Mouse (Mus musculus) inflammation-experienced regulatory T-cells, adult 16 weeks (primary cell): ENCODE results near the gene Olfr986. TPM values are rescaled to one million over a fixed set of nuclear protein-coding genes. Genes with fewer than 3 reads are reported as not detected.

Source experiments
- polyA plus RNA-seq: library from polyadenylated mRNA; unstranded; fragments of 100-300 nt; shearing (Covaris generic); gene quantifications from one replicate; pipeline ENCODE4 v1.2.1, GENCODE M21; 2017

Gene Olfr986
- polyA plus RNA-seq = not detected

DNA sequence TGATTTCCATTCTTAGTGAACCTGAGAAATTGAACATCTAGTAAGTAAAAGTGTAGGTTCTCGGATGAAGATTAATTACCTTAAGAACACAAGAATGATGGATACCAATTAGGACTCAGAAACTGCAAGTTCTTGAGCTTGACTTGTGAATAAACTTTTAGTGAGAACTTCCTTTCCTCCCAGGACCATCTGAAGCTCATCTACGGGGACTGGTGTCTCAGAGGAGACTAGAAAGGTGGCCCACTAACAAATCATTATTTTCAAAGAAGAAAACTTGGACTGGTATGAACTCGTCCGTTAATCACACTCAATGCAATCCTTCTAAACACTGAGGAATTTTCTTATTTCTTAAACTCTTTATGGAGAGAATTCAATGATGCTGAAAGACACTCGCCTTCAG, at the start of gene Olfr986:
TSS of gene Olfr986 (plus strand) at position 301 of the 400 bp plus-strand sequence.

DNA sequence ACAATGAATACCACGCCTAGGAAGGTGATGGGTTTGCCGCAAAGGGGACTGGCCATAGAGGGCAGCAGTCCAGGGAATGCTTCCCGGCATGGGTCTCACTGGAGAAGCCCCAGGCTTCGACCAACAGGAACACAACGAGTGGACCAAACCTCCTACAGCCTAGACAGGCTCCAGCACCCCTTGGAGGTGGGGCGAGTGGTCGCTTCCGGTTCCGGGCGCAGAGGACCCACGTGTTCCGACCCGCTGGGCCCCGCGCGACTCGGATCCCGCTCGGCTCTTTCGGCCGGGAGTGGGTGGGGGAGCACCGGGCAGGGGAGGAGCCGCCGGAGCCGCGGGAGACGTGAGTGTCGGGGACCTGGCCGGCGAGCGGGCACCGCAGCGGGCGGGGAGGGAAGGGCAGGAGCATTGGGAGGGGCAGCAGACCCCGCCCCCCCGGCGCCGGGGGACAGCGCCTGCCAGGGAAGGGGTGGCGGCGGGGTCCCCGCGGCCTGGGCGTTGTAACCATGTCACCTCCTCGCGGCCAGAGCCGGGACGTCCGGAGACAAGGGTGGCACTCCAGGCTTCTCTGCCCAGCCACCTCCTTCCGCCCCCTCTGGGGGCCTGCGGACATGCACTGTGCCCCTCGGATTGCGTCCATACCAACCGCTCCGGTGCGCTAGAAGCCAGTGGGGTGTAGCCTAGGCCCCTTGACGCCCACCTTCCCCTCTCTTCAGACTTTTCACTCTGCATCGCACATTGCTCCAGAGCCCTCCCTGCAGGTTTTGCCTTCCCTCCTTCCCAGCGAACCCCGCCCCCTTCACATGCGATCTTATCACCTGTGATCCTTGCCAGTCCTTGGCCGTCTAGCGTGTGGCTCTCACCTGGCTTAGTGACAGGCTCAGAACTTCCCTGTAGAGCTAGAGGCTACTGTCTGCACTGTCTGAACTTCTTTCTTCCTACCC, 11.6 kb downstream of the Olfr986 start, which contains the start of gene Zfp202:
TSS of gene Zfp202 (plus strand) at position 219 of the 941 bp plus-strand sequence.

Other genes with a start within 250 kb of the Olfr986 start
- 0.09 TPM for gene Olfr974, start 243.4 kb upstream of the Olfr986 start, polyA plus RNA-seq
- gene Olfr975, start 228.9 kb upstream of the Olfr986 start, polyA plus RNA-seq = not detected
- not detected for gene Olfr976, start 219.8 kb upstream of the Olfr986 start, polyA plus RNA-seq
- not detected for gene Olfr978, start 188.8 kb upstream of the Olfr986 start, polyA plus RNA-seq
- not detected for gene Olfr979, start 177.5 kb upstream of the Olfr986 start, polyA plus RNA-seq
- not detected for gene Olfr980, start 171.3 kb upstream of the Olfr986 start, polyA plus RNA-seq
- gene Olfr981, start 159.5 kb upstream of the Olfr986 start, polyA plus RNA-seq = not detected
- gene Olfr982, start 107.1 kb upstream of the Olfr986 start, polyA plus RNA-seq = 0.05 TPM
- not detected for gene Olfr983, start 87.3 kb upstream of the Olfr986 start, polyA plus RNA-seq
- not detected for gene Olfr984, start 66.7 kb upstream of the Olfr986 start, polyA plus RNA-seq
- not detected for gene Olfr985, start 50.7 kb upstream of the Olfr986 start, polyA plus RNA-seq
- gene Tmem225, start 32.8 kb upstream of the Olfr986 start, polyA plus RNA-seq = not detected
- gene Zfp202, start 11.4 kb downstream of the Olfr986 start, polyA plus RNA-seq = 6.0 TPM
- gene Scn3b, start 88.3 kb downstream of the Olfr986 start, polyA plus RNA-seq = 0.18 TPM